In genomic region chr4:143147666-143148065, GRCm38 (mm10) we compare ENCODE assay signal across 25 mouse cellular contexts.
DNase-seq lines count a peak whose midpoint lies in the region; ATAC-seq lines count a peak whose summit lies in the region.
"Had no signal": no experiment of that assay in that cellular context is flagged by ENCODE, and none has a peak within 500 bp of the region (broad histone marks: within the 10 kb centered on the region; RNA-seq: fewer than 3 reads in every experiment).

No protein-coding gene starts in this region.

- no peak for ATAC-seq in midbrain, embryonic 11.5 days (ENCODE audit: low FRiP score)
- ATAC-seq in midbrain, embryonic 14.5 days (ENCODE audit: low FRiP score, low TSS enrichment): no peak
- ATAC-seq: activated CD4-positive, CD25-positive, alpha-beta regulatory T cell, adult 4 months; forebrain, embryonic 13.5 days; forebrain, embryonic 16.5 days; intestine, postnatal 0 days had no signal

- 93% methylated on average over 3 of the region's 3 CpGs for WGBS in midbrain, embryonic 11.5 days
- WGBS in midbrain, embryonic 14.5 days: 92% methylated on average over 3 of the region's 3 CpGs

- H3K27me3 ChIP-seq in midbrain, embryonic 11.5 days (ENCODE audit: control insufficient read depth, insufficient read depth, low read length): no peaks in the 10 kb centered on the region
- H3K27me3 ChIP-seq in midbrain, embryonic 14.5 days (ENCODE audit: control insufficient read depth, insufficient read depth, low read length): no peaks in the 10 kb centered on the region
- H3K27me3 ChIP-seq: embryonic facial prominence, embryonic 13.5 days; forebrain, embryonic 13.5 days; heart, embryonic 12.5 days; hindbrain, embryonic 12.5 days; hindbrain, embryonic 15.5 days had no signal

- DNase-seq in adrenal gland, adult (ENCODE audit: inconsistent age in 2 of 2, low spot score in 1 of 2): peak; percentile 75 to 83
- no peak for DNase-seq in adrenal gland, postnatal 25 days
- DNase-seq in adrenal gland, postnatal 14 days: peak; percentile 37
- no peak for DNase-seq in adrenal gland, postnatal 4 days (ENCODE audit: low spot score in 2 of 2)
- peak; percentile 77 for DNase-seq in midbrain, embryonic 11.5 days (ENCODE audit: low spot score, missing footprints)
- no peak for DNase-seq in midbrain, embryonic 14.5 days
- DNase-seq: cerebellum, adult 11-12 months; cerebellum, adult 8-10 months; cerebellum, postnatal 10 days; cerebellum, postnatal 36 days; embryo, embryonic 11 days; gastrocnemius, postnatal 14 days; heart, adult 18-20 months; heart, postnatal 14 days; kidney, adult 2 months had no signal

- peaks cover 7% of the 10 kb centered on the region; the same call in 1 of the 2 replicates for H3K4me1 ChIP-seq in midbrain, embryonic 11.5 days (ENCODE audit: control insufficient read depth, insufficient read depth, low read length)
- peaks cover 12% of the 10 kb centered on the region; the same call in 1 of the 2 replicates for H3K4me1 ChIP-seq in midbrain, embryonic 14.5 days (ENCODE audit: control insufficient read depth, insufficient read depth, low read length)

- H3K4me3 ChIP-seq in midbrain, embryonic 11.5 days (ENCODE audit: low read depth, low read length): no peak overlapping the region
- H3K4me3 ChIP-seq in midbrain, embryonic 14.5 days (replicated peaks; ENCODE audit: low read depth, low read length): no peak overlapping the region
- H3K4me3 ChIP-seq: embryonic facial prominence, embryonic 10.5 days; embryonic facial prominence, embryonic 13.5 days; erythroblast, embryonic 14.5 days; forebrain, embryonic 13.5 days; heart, embryonic 12.5 days; hindbrain, embryonic 12.5 days; hindbrain, embryonic 15.5 days had no signal

- no peak overlapping the region for H3K4me2 ChIP-seq in midbrain, embryonic 11.5 days
- no peak overlapping the region for H3K4me2 ChIP-seq in midbrain, embryonic 14.5 days (ENCODE audit: low read length)
- H3K4me2 ChIP-seq: embryonic facial prominence, embryonic 13.5 days; forebrain, embryonic 13.5 days; heart, embryonic 12.5 days; hindbrain, embryonic 12.5 days; hindbrain, embryonic 15.5 days had no signal

- H3K27ac ChIP-seq in midbrain, embryonic 11.5 days (ENCODE audit: low read depth, low read length): no peak overlapping the region
- no peak overlapping the region for H3K27ac ChIP-seq in midbrain, embryonic 14.5 days (replicated peaks; ENCODE audit: low read depth, low read length)
- H3K27ac ChIP-seq: embryonic facial prominence, embryonic 10.5 days; embryonic facial prominence, embryonic 13.5 days; forebrain, embryonic 13.5 days; hindbrain, embryonic 12.5 days; hindbrain, embryonic 15.5 days had no signal

- H3K9me3 ChIP-seq in midbrain, embryonic 11.5 days (ENCODE audit: control insufficient read depth, low read length): no peaks in the 10 kb centered on the region
- H3K9me3 ChIP-seq in midbrain, embryonic 14.5 days (ENCODE audit: control insufficient read depth, low read length): no peaks in the 10 kb centered on the region
- H3K9me3 ChIP-seq: embryonic facial prominence, embryonic 10.5 days; embryonic facial prominence, embryonic 13.5 days; forebrain, embryonic 13.5 days; heart, embryonic 12.5 days; hindbrain, embryonic 12.5 days; hindbrain, embryonic 15.5 days had no signal

- no peak overlapping the region for H3K9ac ChIP-seq in midbrain, embryonic 11.5 days (ENCODE audit: low read length)
- H3K9ac ChIP-seq in midbrain, embryonic 14.5 days (replicated peaks; ENCODE audit: low read length): no peak overlapping the region
- H3K9ac ChIP-seq: embryonic facial prominence, embryonic 13.5 days; forebrain, embryonic 13.5 days; heart, embryonic 12.5 days; hindbrain, embryonic 12.5 days; hindbrain, embryonic 15.5 days had no signal

- no peaks in the 10 kb centered on the region for H3K36me3 ChIP-seq in midbrain, embryonic 11.5 days (ENCODE audit: control insufficient read depth, insufficient read depth, low read length)
- H3K36me3 ChIP-seq in midbrain, embryonic 14.5 days (ENCODE audit: control insufficient read depth, insufficient read depth, low read length): no peaks in the 10 kb centered on the region
- H3K36me3 ChIP-seq: embryonic facial prominence, embryonic 13.5 days; heart, embryonic 12.5 days; hindbrain, embryonic 12.5 days; hindbrain, embryonic 15.5 days had no signal

Comparison
In these comparisons a context has a peak if more than half of its experiments do, and no peak if none do; other contexts are left out.
1. DNase-seq: peak in adrenal gland, adult (2 of 2), adrenal gland, postnatal 14 days (single experiment) and midbrain, embryonic 11.5 days (single experiment); none in adrenal gland, postnatal 25 days (single experiment), adrenal gland, postnatal 4 days (0 of 2) and midbrain, embryonic 14.5 days (single experiment).